In the genomic region with DNA sequence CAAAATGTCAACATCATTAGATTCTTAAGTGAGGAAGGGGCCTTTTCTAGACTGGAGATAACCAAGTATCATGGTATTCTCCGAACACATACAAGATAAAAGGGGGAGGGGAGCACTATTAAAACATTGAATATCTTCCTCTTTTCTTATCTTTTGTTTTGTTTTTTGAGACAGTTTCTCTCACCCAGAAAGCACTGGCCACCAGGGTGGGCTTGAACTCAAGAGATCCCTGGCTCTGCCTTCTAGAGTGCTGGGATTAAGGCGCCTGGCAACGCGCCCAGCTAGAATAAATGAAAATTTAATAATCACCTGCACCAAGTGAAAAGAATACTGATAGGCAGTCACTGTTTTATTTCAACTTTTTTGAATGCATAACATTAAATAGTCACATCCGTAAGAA, we compare ENCODE assay signal across 7 mouse cellular contexts. TPM values are rescaled to one million over a fixed set of nuclear protein-coding genes. Genes with fewer than 3 reads are reported as not detected.
DNase-seq lines count a peak whose midpoint lies in the region; ATAC-seq and TF ChIP-seq lines count a peak whose summit lies in the region.

No protein-coding gene starts in this region.

- peak overlapping the region; percentile 32 for H3K9ac ChIP-seq in lung, embryonic 15.5 days
- peak overlapping the region; percentile 40 for H3K9ac ChIP-seq in heart, postnatal 0 days (replicated peaks; ENCODE audit: low read depth, low read length)
- H3K9ac ChIP-seq in liver, embryonic 15.5 days, result peak overlapping the region; percentile 38

- H3K4me2 ChIP-seq in lung, embryonic 15.5 days, result peak overlapping the region; percentile 63
- H3K4me2 ChIP-seq in heart, postnatal 0 days (ENCODE audit: low read depth, low read length), result peak overlapping the region; percentile 72
- H3K4me2 ChIP-seq in liver, embryonic 15.5 days, result peak overlapping the region; percentile 69

- no peak for ATAC-seq in lung, embryonic 15.5 days (ENCODE audit: borderline replicate concordance, extremely low read depth, low FRiP score, low TSS enrichment)
- ATAC-seq in heart, postnatal 0 days (ENCODE audit: insufficient read depth, low read depth), result no peak
- no peak for ATAC-seq in liver, embryonic 15.5 days (ENCODE audit: insufficient read depth)
- ATAC-seq in megakaryocyte-erythroid progenitor cell, adult 5-6 weeks (replicated peaks; ENCODE audit: low FRiP score, low TSS enrichment, poor library complexity, severe bottlenecking), result no peak

- H3K4me1 ChIP-seq in lung, embryonic 15.5 days, result peaks cover 14% of the 10 kb centered on the region
- peaks cover 3% of the 10 kb centered on the region for H3K4me1 ChIP-seq in cerebellum, adult 2 months (ENCODE audit: control insufficient read depth, insufficient read depth, low read length)
- H3K4me1 ChIP-seq in heart, postnatal 0 days (ENCODE audit: control insufficient read depth, insufficient read depth), result peaks cover 18% of the 10 kb centered on the region
- peaks cover 34% of the 10 kb centered on the region for H3K4me1 ChIP-seq in liver, embryonic 15.5 days (replicated peaks)

- TF ChIP-seq EP300 in heart, postnatal 0 days (IDR thresholded peaks at IDR 0.05; ENCODE audit: low read depth), result no peak

- no peaks in the 10 kb centered on the region for H3K9me3 ChIP-seq in lung, embryonic 15.5 days
- H3K9me3 ChIP-seq in heart, postnatal 0 days (replicated peaks; ENCODE audit: control insufficient read depth, low read length), result no peaks in the 10 kb centered on the region
- no peaks in the 10 kb centered on the region for H3K9me3 ChIP-seq in liver, embryonic 15.5 days (replicated peaks)

- H3K4me3 ChIP-seq in lung, embryonic 15.5 days, result peak overlapping the region; percentile 75
- peak overlapping the region; percentile 64 for H3K4me3 ChIP-seq in cerebellum, adult 2 months (replicated peaks; ENCODE audit: insufficient read depth, low read depth, low read length)
- peak overlapping the region; percentile 68 for H3K4me3 ChIP-seq in heart, postnatal 0 days (ENCODE audit: low read depth, low read length)
- peak overlapping the region; percentile 90 for H3K4me3 ChIP-seq in liver, embryonic 15.5 days (replicated peaks)

- no peak for DNase-seq in lung, postnatal 14 days
- DNase-seq in cerebellum, adult 2 months, result peak in 1 of 2 experiments; percentile 23
- DNase-seq in heart, postnatal 0 days (ENCODE audit: low spot score), result no peak
- DNase-seq in urinary bladder, postnatal 36 days (ENCODE audit: low spot score in 2 of 2), result no peak

- no peak overlapping the region for H3K27ac ChIP-seq in lung, embryonic 15.5 days
- H3K27ac ChIP-seq in cerebellum, adult 2 months (ENCODE audit: insufficient read depth, low read length), result no peak overlapping the region
- peak overlapping the region; percentile 97; the same call in 1 of the 2 replicates for H3K27ac ChIP-seq in heart, postnatal 0 days (ENCODE audit: low read depth)
- no peak overlapping the region for H3K27ac ChIP-seq in liver, embryonic 15.5 days (replicated peaks)

- H3K36me3 ChIP-seq in lung, embryonic 15.5 days, result peaks cover 2% of the 10 kb centered on the region; the same call in 1 of the 2 replicates
- no peaks in the 10 kb centered on the region; the same call in 1 of the 2 replicates for H3K36me3 ChIP-seq in heart, postnatal 0 days (replicated peaks; ENCODE audit: control insufficient read depth, insufficient read depth, low read length)
- 0 out of 2 replicates have a peak, but pooled peaks cover 9% of the 10 kb centered on the region for H3K36me3 ChIP-seq in liver, embryonic 15.5 days (replicated peaks)

- WGBS in lung, embryonic 15.5 days, result 18% methylated on average over 5 of the region's 5 CpGs
- WGBS in cerebellum, adult 2 months, result 23% methylated on average over 5 of the region's 5 CpGs
- WGBS in heart, postnatal 0 days, result 22% methylated on average over 5 of the region's 5 CpGs
- WGBS in liver, embryonic 15.5 days (ENCODE audit: insufficient replicate concordance), result 31% methylated on average over 5 of the region's 5 CpGs

- H3K27me3 ChIP-seq in lung, embryonic 15.5 days, result no peaks in the 10 kb centered on the region
- no peaks in the 10 kb centered on the region for H3K27me3 ChIP-seq in cerebellum, adult 2 months (ENCODE audit: control insufficient read depth, insufficient read depth, low read length)
- no peaks in the 10 kb centered on the region for H3K27me3 ChIP-seq in heart, postnatal 0 days (ENCODE audit: control insufficient read depth, insufficient read depth, low read length)
- H3K27me3 ChIP-seq in liver, embryonic 15.5 days, result peaks cover 4% of the 10 kb centered on the region; the same call in 1 of the 2 replicates

- TF ChIP-seq CTCF in cerebellum, adult 2 months (IDR thresholded peaks at IDR 0.05; ENCODE audit: borderline replicate concordance, insufficient read depth, low read depth, low read length), result no peak
- TF ChIP-seq CTCF in heart, postnatal 0 days (IDR thresholded peaks at IDR 0.05; ENCODE audit: low read depth), result no peak

- no peak for TF ChIP-seq POLR2A in cerebellum, adult 2 months (IDR thresholded peaks at IDR 0.05; ENCODE audit: borderline replicate concordance, insufficient read depth, low read length)

RNA-seq across cellular contexts. Expression of a gene that starts 1.5 kb away (rescaled TPM):
- 62.4 and 74.8 TPM in 2 replicates for polyA plus RNA-seq in lung, embryonic 15.5 days (2015; fragmentation: Nextera tagmentation; extraction: Ambion mirVana)
- 55.8 and 56.1 TPM in 2 replicates for polyA plus RNA-seq in cerebellum, adult 2 months (2012; rRNA removed)
- 24.4 and 25.5 TPM in 2 replicates for total RNA-seq in heart, postnatal 0 days (2014; rRNA removed; ENCODE audit: low replicate concordance)
- 28.0 and 34.8 TPM in 2 replicates for polyA plus RNA-seq in heart, postnatal 0 days (2015; fragmentation: Nextera tagmentation; extraction: Ambion mirVana)
- polyA plus RNA-seq in liver, embryonic 15.5 days (2015; fragmentation: Nextera tagmentation; extraction: Ambion mirVana), result 16.4 and 18.2 TPM in 2 replicates
- total RNA-seq in megakaryocyte-erythroid progenitor cell, adult 5-6 weeks (2014; fragmentation: Nextera tagmentation), result 95.7 and 113 TPM in 2 replicates
- total RNA-seq in megakaryocyte-erythroid progenitor cell, adult 5-6 weeks (2017), result 108 and 122 TPM in 2 replicates
